Mouse (Mus musculus): Measurements from ENCODE around the gene Ppp1r14b. TPM values are rescaled to one million over a fixed set of nuclear protein-coding genes. Genes with fewer than 3 reads are reported as not detected.

Ppp1r14b gene
- 1,000 to 10,000 TPM in 1 of 2 experiments, 100 to 1,000 TPM in 1; 321 to 1,838 TPM for polyA plus RNA-seq (2012; fragmentation: generic; extraction: Trizol)

DNA sequence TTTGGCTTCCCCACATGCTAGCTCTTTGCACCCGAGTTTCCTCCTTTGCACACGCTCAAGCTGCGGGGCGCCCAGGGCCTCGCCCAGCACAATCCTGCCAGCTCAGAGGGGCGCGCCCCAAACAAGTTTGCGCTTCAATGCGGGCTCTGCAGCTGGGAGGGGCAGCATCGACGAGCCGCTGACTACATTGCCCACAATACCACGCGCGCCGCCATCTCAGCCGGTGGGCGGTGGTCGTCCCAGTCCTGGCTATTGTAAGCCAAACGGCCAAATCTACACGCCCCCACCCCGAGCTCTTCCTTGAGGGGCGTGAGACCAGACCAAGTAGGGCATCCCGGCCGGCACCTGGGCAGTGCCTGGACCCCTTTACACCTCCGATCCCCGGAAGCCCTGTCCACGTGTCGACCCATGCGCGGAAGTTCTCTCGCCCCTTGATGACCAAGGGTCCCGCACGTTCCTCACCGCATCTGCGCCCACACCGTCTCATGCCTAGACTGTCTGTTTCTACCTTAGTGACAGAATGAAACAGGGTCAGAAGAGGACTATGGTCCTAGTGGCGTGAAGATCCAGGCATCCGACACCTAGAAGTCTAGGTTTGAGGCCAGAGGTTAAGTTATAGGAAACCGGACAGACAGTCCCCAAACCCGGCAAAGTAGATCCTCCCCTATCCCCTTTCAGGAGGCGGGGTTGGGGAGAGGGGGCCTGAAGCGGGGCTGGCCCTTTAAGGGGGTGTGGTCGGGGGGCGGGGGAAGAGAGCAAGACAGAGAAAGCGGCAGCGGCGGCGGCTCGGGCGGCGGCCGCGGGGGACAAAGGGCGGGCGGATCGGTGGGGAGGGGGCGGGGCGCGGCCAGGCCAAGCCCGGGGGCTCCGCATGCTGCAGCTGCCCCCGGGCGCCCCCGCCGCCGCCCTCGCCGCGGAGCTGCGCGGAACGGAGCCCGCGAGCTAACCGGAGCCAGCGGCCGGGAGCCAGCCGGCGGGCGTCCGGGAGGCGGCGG lies at the start of gene Ppp1r14b:
Gene Ppp1r14b, plus strand, starts transcription at position 758 of the 995 bp plus-strand sequence.

DNA sequence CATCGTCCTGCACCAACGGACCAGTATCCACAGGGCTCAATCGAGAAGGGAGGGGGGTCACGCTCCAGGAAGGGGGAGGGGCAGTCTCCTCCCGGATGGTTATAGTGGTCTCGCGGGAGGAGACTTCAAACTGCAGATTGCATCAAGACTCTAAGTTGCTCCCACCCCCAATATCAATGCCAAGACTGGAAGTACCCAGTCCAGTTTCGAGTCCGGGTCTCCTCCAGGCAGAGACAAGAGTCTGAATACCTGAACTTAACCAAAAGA lies 49.5 kb upstream of the Ppp1r14b start, which contains the start of gene Catsperz:
Gene Catsperz, minus strand, starts transcription at position 74 of the 267 bp plus-strand sequence.

DNA sequence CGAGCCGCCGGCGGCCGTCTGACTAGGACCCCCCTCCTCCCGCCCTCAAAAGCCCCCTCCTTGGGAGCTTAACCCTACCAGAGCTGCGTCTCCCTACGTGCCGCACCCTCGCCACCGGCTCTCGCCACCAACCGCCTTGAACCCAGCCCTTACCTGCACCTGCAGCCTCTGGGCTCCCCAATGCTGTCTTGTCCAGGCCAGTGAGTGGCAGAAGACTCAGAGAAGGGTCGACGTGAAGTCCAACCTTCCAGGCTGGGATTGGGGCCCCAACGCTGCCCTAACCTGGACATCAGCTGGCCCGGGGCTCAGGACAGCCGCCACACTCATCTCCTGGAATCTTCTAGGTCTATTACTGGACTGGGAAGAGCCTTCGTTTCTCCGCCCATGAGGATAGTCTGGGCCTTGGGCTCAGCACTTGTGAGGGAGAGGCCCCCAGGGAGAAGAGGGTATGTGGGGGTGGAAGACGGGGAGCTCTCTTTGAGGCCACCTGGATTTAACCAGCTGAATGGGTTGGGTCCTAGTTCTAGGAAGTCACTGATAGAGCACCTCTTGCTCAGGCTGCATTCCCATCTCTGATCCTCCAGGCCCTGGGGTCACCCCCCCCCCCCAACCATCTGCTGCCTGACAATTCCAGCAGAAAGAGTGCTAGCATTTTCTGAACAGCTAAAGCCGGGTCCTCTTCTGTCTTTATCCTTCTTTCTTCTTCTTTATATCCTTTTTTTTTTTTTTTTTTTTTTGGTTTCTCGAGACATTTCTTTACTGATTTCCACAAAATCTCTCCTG lies 40.4 kb upstream of the Ppp1r14b start, which contains the start of gene Kcnk4:
Gene Kcnk4, minus strand, starts transcription at position 321 of the 783 bp plus-strand sequence.

DNA sequence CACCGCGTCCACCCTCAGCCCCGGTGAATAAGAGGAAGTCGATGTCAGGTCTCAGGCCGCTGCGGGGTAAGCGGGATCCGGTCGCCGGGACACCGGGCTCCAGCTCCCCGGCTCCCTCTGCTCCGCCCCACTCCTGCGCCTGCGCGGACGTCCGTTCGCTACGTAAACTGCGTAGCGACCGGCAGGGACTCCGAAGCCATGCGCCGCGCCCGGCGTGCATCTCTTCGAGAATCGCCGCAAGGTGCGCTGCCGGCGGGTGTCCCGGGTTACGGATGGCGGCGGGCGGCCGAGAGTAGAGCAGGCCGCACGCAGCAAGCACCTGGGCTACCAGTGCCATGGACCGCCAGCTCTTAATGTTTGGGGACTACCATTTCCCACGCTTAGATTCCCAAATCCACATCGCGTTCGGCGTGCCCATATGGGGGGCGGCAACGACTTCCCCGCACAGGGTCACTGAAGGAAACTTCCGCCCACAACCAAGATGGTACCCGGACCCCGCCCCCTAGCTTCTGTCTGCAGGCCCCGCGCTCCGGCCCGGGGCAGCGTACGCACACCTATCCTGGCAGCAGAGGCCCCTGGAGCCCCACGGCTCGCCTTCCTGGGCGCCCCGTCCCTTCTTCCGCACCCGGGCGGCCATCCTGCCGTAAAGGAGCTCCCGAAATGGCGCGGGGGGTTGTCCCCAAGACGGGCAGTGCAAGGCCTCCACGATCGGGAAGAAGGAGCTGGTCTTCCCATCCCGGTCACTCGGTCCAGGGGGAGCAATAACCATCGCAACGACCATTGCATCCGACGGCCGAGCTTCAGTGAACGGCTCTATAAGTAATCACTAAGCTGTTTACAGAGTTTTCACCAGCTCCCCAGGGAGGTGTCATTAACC lies 33.2 kb upstream of the Ppp1r14b start, which contains the start of gene Bad:
Gene Bad, plus strand, starts transcription at position 490 of the 877 bp plus-strand sequence.

GRCm38 (mm10) chr19:6942249-6942691 lies 32.5 kb upstream of the Ppp1r14b start, which contains the start of gene Gpr137:
TSS of gene Gpr137 (minus strand) at chr19:6942480.

GRCm38 (mm10) chr19:6975537-6976521 lies 1.1 kb downstream of the Ppp1r14b start, which contains the start of gene Plcb3:
TSS of gene Plcb3 (minus strand) at chr19:6976470.

GRCm38 (mm10) chr19:6980381-6981093 lies 5.8 kb downstream of the Ppp1r14b start, which contains the start of gene Fkbp2:
TSS of gene Fkbp2 (minus strand) at chr19:6980501.

DNA sequence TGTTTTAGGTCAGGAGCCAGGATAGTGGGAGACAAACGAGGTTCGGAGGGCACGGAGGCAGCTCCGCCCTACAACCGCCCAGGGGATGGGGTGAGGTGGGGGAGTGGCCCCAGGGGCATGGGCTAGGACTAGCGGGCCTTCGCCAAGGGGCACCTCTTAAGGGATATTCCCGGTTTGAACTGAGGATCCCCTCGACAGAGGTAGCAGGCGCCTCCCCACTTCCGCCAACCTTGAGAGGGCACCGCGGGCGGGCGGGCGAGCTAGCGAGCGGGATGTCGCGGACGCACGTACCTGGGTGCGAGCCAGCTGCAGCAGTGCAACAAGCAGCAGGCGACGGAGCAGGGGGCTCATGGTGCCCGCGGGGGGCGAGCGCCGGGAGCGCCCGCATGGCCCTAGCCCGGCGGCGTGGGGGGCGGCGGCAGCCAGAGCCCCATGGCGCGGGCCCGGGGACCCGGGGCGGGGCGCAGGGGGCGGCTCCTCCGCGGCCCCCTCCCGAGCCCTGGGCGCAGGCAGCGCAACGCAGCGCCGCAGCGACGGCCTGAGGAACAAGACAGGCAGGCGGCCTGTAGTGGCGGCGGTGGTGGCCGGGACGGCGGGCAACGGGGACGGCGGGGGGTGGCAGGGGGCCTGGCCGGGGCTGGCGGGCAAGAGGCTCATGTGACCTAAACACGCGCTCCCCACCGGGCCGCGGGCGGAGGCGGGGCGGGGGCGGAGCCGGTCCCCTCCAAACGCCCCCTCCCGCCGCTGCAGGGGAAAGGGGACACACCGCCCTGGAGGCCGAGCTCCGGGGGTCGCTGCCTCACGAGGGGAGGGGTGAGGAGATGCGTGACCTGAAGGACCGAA lies 12.5 kb downstream of the Ppp1r14b start, which contains the start of gene Vegfb:
Gene Vegfb, minus strand, starts transcription at position 591 of the 843 bp plus-strand sequence.

DNA sequence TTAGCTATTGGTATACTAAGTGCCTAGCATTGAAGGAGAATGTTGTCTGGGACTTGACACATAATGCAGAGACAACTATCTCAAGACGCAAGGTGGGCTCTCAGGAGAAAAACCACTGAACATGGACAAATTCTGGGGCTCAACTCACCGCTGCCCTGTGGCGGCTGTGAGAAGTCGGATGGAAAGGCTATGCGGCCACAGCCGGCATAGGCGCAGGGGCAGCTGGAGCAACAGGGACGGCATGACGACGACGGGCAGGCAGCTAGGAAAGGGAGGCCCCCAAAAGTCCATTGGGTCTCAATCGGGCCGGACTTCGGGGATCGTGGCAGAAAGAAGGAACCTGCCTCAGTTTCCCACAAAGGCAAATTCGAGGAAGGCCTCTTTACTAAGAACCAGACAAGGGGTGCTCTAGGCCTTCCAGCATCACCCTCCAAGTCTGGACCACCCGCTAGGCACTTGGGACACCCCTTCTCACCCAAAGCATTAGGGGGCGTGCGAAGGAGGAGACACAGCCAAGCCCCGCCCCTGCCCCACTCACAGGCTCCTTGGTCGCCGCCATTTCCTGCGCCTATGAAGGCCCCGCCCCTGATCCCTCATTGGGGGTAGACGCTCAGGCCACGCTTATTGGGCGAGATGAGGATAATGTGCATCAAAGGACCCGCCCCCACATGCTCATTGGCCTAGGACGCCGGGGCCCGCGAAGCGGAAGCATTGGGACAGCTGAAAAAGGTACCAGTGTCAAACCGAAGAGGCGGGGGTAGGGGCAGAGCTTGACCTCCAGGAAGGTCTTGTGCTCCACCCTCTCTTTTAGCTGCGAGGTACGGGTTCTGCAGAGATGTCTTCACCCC lies 17.5 kb downstream of the Ppp1r14b start, which contains the start of gene Dnajc4:
Gene Dnajc4, minus strand, starts transcription at position 562 of the 848 bp plus-strand sequence.

GRCm38 (mm10) chr19:6996006-6996405 lies 21.2 kb downstream of the Ppp1r14b start, which contains the start of the genes Nudt22 and Trpt1:
TSS of gene Nudt22 (minus strand) at chr19:6996117.
TSS of gene Trpt1 (plus strand) at chr19:6996131.

GRCm38 (mm10) chr19:7019191-7019590 lies 44.4 kb downstream of the Ppp1r14b start, which contains the start of gene Fermt3:
TSS of gene Fermt3 (minus strand) at chr19:7019469.

Other genes starting within 250 kb of the Ppp1r14b start
- 10 to 100 TPM; 52.0 to 84.8 TPM for gene Rps6ka4, start 134.3 kb upstream of the Ppp1r14b start, polyA plus RNA-seq (2012; fragmentation: generic; extraction: Trizol)
- gene Ccdc88b, start 116.8 kb upstream of the Ppp1r14b start, polyA plus RNA-seq (2012; fragmentation: generic; extraction: Trizol) = under 1 TPM; 0.08 to 0.25 TPM
- gene Trmt112, start 65.3 kb upstream of the Ppp1r14b start, polyA plus RNA-seq (2012; fragmentation: generic; extraction: Trizol) = 100 to 1,000 TPM; 375 to 622 TPM
- gene Prdx5, start 64.9 kb upstream of the Ppp1r14b start, polyA plus RNA-seq (2012; fragmentation: generic; extraction: Trizol) = 100 to 1,000 TPM; 235 to 247 TPM
- gene Esrra, start 53.2 kb upstream of the Ppp1r14b start, polyA plus RNA-seq (2012; fragmentation: generic; extraction: Trizol) = 10 to 100 TPM; 14.9 to 28.8 TPM
- under 1 TPM in 1 of 2 experiments, not detected in 1; 0.34 TPM for gene Catsperz, start 49.6 kb upstream of the Ppp1r14b start, polyA plus RNA-seq (2012; fragmentation: generic; extraction: Trizol)
- under 1 TPM; 0.08 to 0.28 TPM for gene Kcnk4, start 40.5 kb upstream of the Ppp1r14b start, polyA plus RNA-seq (2012; fragmentation: generic; extraction: Trizol)
- gene Bad, start 33.1 kb upstream of the Ppp1r14b start, polyA plus RNA-seq (2012; fragmentation: generic; extraction: Trizol) = 100 to 1,000 TPM; 155 to 180 TPM
- gene Gpr137, start 32.5 kb upstream of the Ppp1r14b start, polyA plus RNA-seq (2012; fragmentation: generic; extraction: Trizol) = 10 to 100 TPM; 42.4 to 50.3 TPM
- gene Plcb3, start 1.5 kb downstream of the Ppp1r14b start, polyA plus RNA-seq (2012; fragmentation: generic; extraction: Trizol) = 10 to 100 TPM; 14.8 to 39.5 TPM
- gene Fkbp2, start 5.5 kb downstream of the Ppp1r14b start, polyA plus RNA-seq (2012; fragmentation: generic; extraction: Trizol) = 100 to 1,000 TPM; 263 to 273 TPM
- 100 to 1,000 TPM in 1 of 2 experiments, 10 to 100 TPM in 1; 97.7 to 101 TPM for gene Vegfb, start 12.7 kb downstream of the Ppp1r14b start, polyA plus RNA-seq (2012; fragmentation: generic; extraction: Trizol)
- 10 to 100 TPM; 23.6 to 59.0 TPM for gene Dnajc4, start 17.6 kb downstream of the Ppp1r14b start, polyA plus RNA-seq (2012; fragmentation: generic; extraction: Trizol)
- gene Nudt22, start 21.1 kb downstream of the Ppp1r14b start, polyA plus RNA-seq (2012; fragmentation: generic; extraction: Trizol) = 10 to 100 TPM; 31.2 to 50.1 TPM
- gene Trpt1, start 21.2 kb downstream of the Ppp1r14b start, polyA plus RNA-seq (2012; fragmentation: generic; extraction: Trizol) = 10 to 100 TPM in 1 of 2 experiments, 1 to 10 TPM in 1; 9.2 to 18.4 TPM
- gene Fermt3, start 44.5 kb downstream of the Ppp1r14b start, polyA plus RNA-seq (2012; fragmentation: generic; extraction: Trizol) = under 1 TPM; 0.14 to 0.52 TPM
- 100 to 1,000 TPM; 158 to 173 TPM for gene Stip1, start 65.0 kb downstream of the Ppp1r14b start, polyA plus RNA-seq (2012; fragmentation: generic; extraction: Trizol)
- 10 to 100 TPM; 11.8 to 33.4 TPM for gene Macrod1, start 81.8 kb downstream of the Ppp1r14b start, polyA plus RNA-seq (2012; fragmentation: generic; extraction: Trizol)
- 1 to 10 TPM in 1 of 2 experiments, under 1 TPM in 1; 0.02 to 1.1 TPM for gene Flrt1, start 130.8 kb downstream of the Ppp1r14b start, polyA plus RNA-seq (2012; fragmentation: generic; extraction: Trizol)
- 100 to 1,000 TPM; 165 TPM for gene Otub1, start 231.3 kb downstream of the Ppp1r14b start, polyA plus RNA-seq (2012; fragmentation: generic; extraction: Trizol)
- 1,000 to 10,000 TPM; 1,138 to 1,402 TPM for gene Cox8a, start 242.6 kb downstream of the Ppp1r14b start, polyA plus RNA-seq (2012; fragmentation: generic; extraction: Trizol)